Mouse (Mus musculus): Measurements from ENCODE around the gene Lrrc8e. TPM values are rescaled to one million over a fixed set of nuclear protein-coding genes. Genes with fewer than 3 reads are reported as not detected.
A peak's percentile ranks its signal among the peaks of the same experiment; 100 is the strongest.

The Lrrc8e gene
- polyA plus RNA-seq, 1 experiment from 2014 or later: 0.05 TPM

GRCm38 (mm10) chr8:4216791-4217621, 9.6 kb upstream of the Lrrc8e start, which contains the start of gene Prr36:
Gene Prr36, minus strand, starts transcription at chr8:4217459.
- peak within 1 kb of the TSS; percentile 81 for H3K4me3 ChIP-seq (replicated peaks; ENCODE audit: low read length)
- peaks cover 35% of the 10 kb centered on the region for H3K4me1 ChIP-seq (replicated peaks; ENCODE audit: control insufficient read depth, insufficient read depth, low read length)
- H3K27ac ChIP-seq: peak within 1 kb of the TSS; percentile 98
- ATAC-seq (ENCODE audit: low FRiP score): peak; percentile 91
- peaks cover 18% of the 10 kb centered on the region for H3K36me3 ChIP-seq (replicated peaks; ENCODE audit: control insufficient read depth, insufficient read depth)
- no peaks in the 10 kb centered on the region for H3K9me3 ChIP-seq (ENCODE audit: control insufficient read depth, low read length)
- WGBS: under 1% methylated on average over 44 of the region's 44 CpGs
- no peaks in the 10 kb centered on the region for H3K27me3 ChIP-seq (ENCODE audit: control insufficient read depth, insufficient read depth, low read length)
- H3K9ac ChIP-seq: peak within 1 kb of the TSS; percentile 95
- H3K4me2 ChIP-seq (replicated peaks): peak within 1 kb of the TSS; percentile 97
- peak; percentile 85 for DNase-seq (ENCODE audit: low spot score)

- no peak for DNase-seq (ENCODE audit: low spot score)
- Histone ChIP-seq H3K36me3 (replicated peaks; ENCODE audit: control insufficient read depth, insufficient read depth) (peaks cover 13% of the 10 kb centered on the region), H3K4me1 (replicated peaks; ENCODE audit: control insufficient read depth, insufficient read depth, low read length) (peaks cover 15% of the 10 kb centered on the region), H3K27ac (no peak overlapping the region), H3K4me3 (replicated peaks; ENCODE audit: low read length) (no peak overlapping the region), H3K4me2 (replicated peaks) (no peak overlapping the region), H3K9ac (no peak overlapping the region), H3K27me3 (ENCODE audit: control insufficient read depth, insufficient read depth, low read length) (no peaks in the 10 kb centered on the region), H3K9me3 (ENCODE audit: control insufficient read depth, low read length) (no peaks in the 10 kb centered on the region)
- WGBS: 85% methylated on average over 3 of the region's 3 CpGs
- no peak for ATAC-seq (ENCODE audit: low FRiP score)
These were observed 7.0 kb upstream of the Lrrc8e start for GRCm38 (mm10) chr8:4219617-4220016.

DNA sequence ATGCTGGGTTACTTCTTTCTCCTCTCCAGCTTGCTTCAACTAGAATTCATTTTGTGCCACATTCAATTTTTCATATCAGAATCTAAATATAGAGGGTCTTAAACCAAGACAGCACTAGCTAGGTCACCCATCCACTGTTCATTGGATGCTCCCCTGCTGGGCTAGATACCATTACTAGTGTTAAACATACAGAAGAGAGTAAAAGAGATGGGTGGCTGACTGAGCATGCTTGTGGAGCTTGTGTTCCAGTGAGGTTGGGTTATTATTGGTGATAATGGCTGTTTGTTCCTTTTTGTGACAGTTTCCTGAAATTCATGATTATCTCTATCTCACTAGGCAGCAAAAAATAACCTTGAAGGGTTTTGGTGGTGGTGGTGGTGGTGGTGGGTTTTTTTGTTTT, 4.6 kb upstream of the Lrrc8e start:
- Histone ChIP-seq H3K36me3 (replicated peaks; ENCODE audit: control insufficient read depth, insufficient read depth) (no peaks in the 10 kb centered on the region), H3K4me2 (replicated peaks) (no peak overlapping the region), H3K9ac (no peak overlapping the region), H3K9me3 (ENCODE audit: control insufficient read depth, low read length) (no peaks in the 10 kb centered on the region), H3K27ac (no peak overlapping the region), H3K4me3 (replicated peaks; ENCODE audit: low read length) (no peak overlapping the region), H3K4me1 (replicated peaks; ENCODE audit: control insufficient read depth, insufficient read depth, low read length) (no peaks in the 10 kb centered on the region), H3K27me3 (ENCODE audit: control insufficient read depth, insufficient read depth, low read length) (peaks cover 11% of the 10 kb centered on the region)
- ATAC-seq (ENCODE audit: low FRiP score): no peak
- DNase-seq (ENCODE audit: low spot score): no peak

DNA sequence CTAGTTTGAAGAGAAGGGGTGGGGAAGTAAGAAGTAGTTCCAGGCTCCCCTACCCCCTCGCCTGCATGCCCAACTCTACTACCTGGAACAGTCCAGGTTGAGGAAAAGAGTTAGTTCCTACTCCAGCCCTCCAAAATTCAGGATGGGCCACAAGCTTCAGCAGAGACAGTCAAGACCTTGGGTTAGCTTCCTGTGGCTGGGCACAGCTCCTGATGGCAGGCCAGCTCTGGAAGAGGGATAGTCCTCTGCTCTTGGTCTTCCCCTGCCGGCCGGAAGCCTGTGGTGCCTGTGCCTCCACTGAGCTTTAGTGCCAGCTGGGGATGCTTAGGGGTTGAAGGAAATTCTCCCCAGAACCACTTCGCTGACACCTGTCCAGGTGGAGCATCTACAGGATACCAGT, 304 bp upstream of the Lrrc8e start:
- H3K4me3 ChIP-seq (replicated peaks; ENCODE audit: low read length): no peak overlapping the region
- 34% methylated on average over 4 of the region's 4 CpGs for WGBS

DNA sequence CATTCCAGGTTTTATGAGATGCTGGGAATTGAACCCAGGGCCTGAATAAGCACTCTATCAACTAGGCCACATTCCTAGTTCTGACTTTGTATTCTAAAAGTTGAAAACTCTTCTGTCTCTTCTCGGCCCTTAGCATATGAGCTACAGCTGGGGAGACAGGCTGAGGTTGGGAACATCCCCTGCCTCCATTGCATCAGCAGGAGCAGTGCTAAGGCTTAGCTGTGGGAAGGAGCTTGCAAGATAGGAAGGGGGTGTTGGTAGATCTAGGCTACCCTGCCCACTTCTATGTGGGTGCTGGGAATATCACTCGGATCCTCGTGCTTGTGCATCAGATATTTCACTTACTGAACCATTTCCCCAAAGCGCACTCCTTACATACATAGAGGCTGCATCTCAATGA, 1.3 kb downstream of the Lrrc8e start:
- Histone ChIP-seq H3K27me3 (ENCODE audit: control insufficient read depth, insufficient read depth, low read length) (peaks cover 23% of the 10 kb centered on the region), H3K36me3 (replicated peaks; ENCODE audit: control insufficient read depth, insufficient read depth) (no peaks in the 10 kb centered on the region), H3K4me2 (replicated peaks) (no peak overlapping the region), H3K4me1 (replicated peaks; ENCODE audit: control insufficient read depth, insufficient read depth, low read length) (no peaks in the 10 kb centered on the region), H3K27ac (no peak overlapping the region), H3K9ac (no peak overlapping the region), H3K4me3 (replicated peaks; ENCODE audit: low read length) (no peak overlapping the region), H3K9me3 (ENCODE audit: control insufficient read depth, low read length) (no peaks in the 10 kb centered on the region)
- ATAC-seq (ENCODE audit: low FRiP score) (no peak), DNase-seq (ENCODE audit: low spot score) (no peak)
- WGBS: 94% methylated on average over 4 of the region's 4 CpGs

More for the DNA sequence above, 304 bp upstream of the Lrrc8e start:
- Histone ChIP-seq H3K9ac (no peak overlapping the region), H3K27me3 (ENCODE audit: control insufficient read depth, insufficient read depth, low read length) (peaks cover 23% of the 10 kb centered on the region), H3K36me3 (replicated peaks; ENCODE audit: control insufficient read depth, insufficient read depth) (no peaks in the 10 kb centered on the region), H3K4me1 (replicated peaks; ENCODE audit: control insufficient read depth, insufficient read depth, low read length) (no peaks in the 10 kb centered on the region), H3K4me2 (replicated peaks) (peak overlapping the region; percentile 28; the same call in 1 of the 2 replicates), H3K9me3 (ENCODE audit: control insufficient read depth, low read length) (no peaks in the 10 kb centered on the region), H3K27ac (no peak overlapping the region)
- no peak for ATAC-seq (ENCODE audit: low FRiP score)
- DNase-seq (ENCODE audit: low spot score): no peak

DNA sequence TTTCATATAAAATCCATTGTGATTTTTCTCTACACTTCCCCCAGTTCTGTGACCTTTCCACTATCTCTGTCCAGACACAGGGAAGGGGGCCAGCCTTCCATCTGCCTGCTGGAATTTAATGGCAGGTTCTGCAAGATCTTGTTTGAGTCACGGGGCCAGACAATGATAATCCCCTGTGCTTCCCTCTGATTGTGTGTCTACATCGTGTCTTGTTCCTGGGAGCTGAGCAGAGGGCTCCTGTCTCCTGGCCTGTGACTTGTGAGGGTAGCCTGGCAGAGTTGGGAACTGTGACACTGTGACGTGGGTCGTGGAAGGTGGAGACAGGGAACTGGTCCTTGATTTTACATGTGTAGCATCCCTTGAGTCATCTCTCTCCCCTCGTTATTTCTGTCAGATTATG, 3.2 kb downstream of the Lrrc8e start:
- H3K4me2 ChIP-seq (replicated peaks): no peak overlapping the region
- no peaks in the 10 kb centered on the region for H3K9me3 ChIP-seq (ENCODE audit: control insufficient read depth, low read length)
- H3K27me3 ChIP-seq (ENCODE audit: control insufficient read depth, insufficient read depth, low read length): peaks cover 23% of the 10 kb centered on the region
- no peak overlapping the region for H3K27ac ChIP-seq
- ATAC-seq (ENCODE audit: low FRiP score) (no peak), DNase-seq (ENCODE audit: low spot score) (no peak)
- H3K9ac ChIP-seq: no peak overlapping the region
- no peaks in the 10 kb centered on the region for H3K36me3 ChIP-seq (replicated peaks; ENCODE audit: control insufficient read depth, insufficient read depth)
- H3K4me1 ChIP-seq (replicated peaks; ENCODE audit: control insufficient read depth, insufficient read depth, low read length): no peaks in the 10 kb centered on the region
- WGBS: 74% methylated on average over 5 of the region's 5 CpGs
- no peak overlapping the region for H3K4me3 ChIP-seq (replicated peaks; ENCODE audit: low read length)

- 68% methylated on average over 10 of the region's 10 CpGs for WGBS
These were observed 4.2 kb downstream of the Lrrc8e start for GRCm38 (mm10) chr8:4230612-4231351.

DNA sequence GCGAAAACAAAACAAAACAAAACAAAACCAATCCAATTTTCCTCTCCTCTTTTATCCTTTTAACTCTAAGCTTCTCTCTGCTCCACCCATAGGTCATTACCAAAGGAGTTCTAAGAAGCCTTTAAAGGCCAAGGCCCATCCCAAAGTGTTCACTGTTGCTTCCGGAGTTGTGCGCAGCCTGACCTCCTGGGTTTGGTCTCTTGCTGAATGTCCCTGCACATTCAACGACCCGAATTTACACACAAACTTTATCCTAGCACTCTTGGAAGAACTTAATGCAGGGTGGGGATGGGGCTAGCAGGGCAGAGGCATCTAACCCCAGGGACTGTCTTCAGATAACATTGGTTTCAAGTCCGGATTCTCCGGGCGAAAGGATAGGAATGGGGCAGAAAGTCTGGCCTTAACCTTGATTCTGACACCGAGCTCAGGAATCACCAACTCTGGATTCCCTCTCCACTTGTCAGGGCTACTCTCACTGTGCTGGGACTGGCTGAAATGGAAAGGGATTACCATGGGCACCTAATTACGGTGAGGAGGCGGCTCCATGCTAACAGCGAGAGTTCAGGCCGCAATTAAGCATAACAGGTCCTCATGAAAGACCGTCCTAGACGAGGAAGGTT, 11.3 kb downstream of the Lrrc8e start:
- Histone ChIP-seq H3K27me3 (ENCODE audit: control insufficient read depth, insufficient read depth, low read length) (no peaks in the 10 kb centered on the region), H3K36me3 (replicated peaks; ENCODE audit: control insufficient read depth, insufficient read depth) (peaks cover 14% of the 10 kb centered on the region), H3K4me3 (replicated peaks; ENCODE audit: low read length) (peak overlapping the region; percentile 83), H3K4me1 (replicated peaks; ENCODE audit: control insufficient read depth, insufficient read depth, low read length) (peaks cover 20% of the 10 kb centered on the region), H3K9ac (peak overlapping the region; percentile 66), H3K9me3 (ENCODE audit: control insufficient read depth, low read length) (no peaks in the 10 kb centered on the region), H3K27ac (peak overlapping the region; percentile 91), H3K4me2 (replicated peaks) (peak overlapping the region; percentile 93)
- 24% methylated on average over 15 of the region's 15 CpGs for WGBS
- DNase-seq (ENCODE audit: low spot score): no peak
- ATAC-seq (ENCODE audit: low FRiP score): no peak

More at GRCm38 (mm10) chr8:4230612-4231351, 4.2 kb downstream of the Lrrc8e start:
- no peak overlapping the region for H3K4me2 ChIP-seq (replicated peaks)
- H3K9ac ChIP-seq: no peak overlapping the region
- DNase-seq (ENCODE audit: low spot score): no peak
- no peaks in the 10 kb centered on the region for H3K36me3 ChIP-seq (replicated peaks; ENCODE audit: control insufficient read depth, insufficient read depth)
- no peaks in the 10 kb centered on the region for H3K9me3 ChIP-seq (ENCODE audit: control insufficient read depth, low read length)
- ATAC-seq (ENCODE audit: low FRiP score): no peak
- H3K27ac ChIP-seq: no peak overlapping the region
- no peak overlapping the region for H3K4me3 ChIP-seq (replicated peaks; ENCODE audit: low read length)
- H3K4me1 ChIP-seq (replicated peaks; ENCODE audit: control insufficient read depth, insufficient read depth, low read length): no peaks in the 10 kb centered on the region
- peaks cover 23% of the 10 kb centered on the region for H3K27me3 ChIP-seq (ENCODE audit: control insufficient read depth, insufficient read depth, low read length)

Data from hindbrain, embryonic 14.5 days (tissue).